ENCODE assay signal across 8 mouse cellular contexts in genomic region chr19:53311524-53312335, GRCm38 (mm10). TPM values are rescaled to one million over a fixed set of nuclear protein-coding genes. Genes with fewer than 3 reads are reported as not detected.
A peak's percentile ranks its signal among the peaks of the same experiment; 100 is the strongest.
DNase-seq lines count a peak whose midpoint lies in the region; ATAC-seq and TF ChIP-seq lines count a peak whose summit lies in the region.
"Had no signal": no experiment of that assay in that cellular context is flagged by ENCODE, and none has a peak within 500 bp of the region (broad histone marks: within the 10 kb centered on the region; RNA-seq: fewer than 3 reads in every experiment).

No protein-coding gene starts in this region.

- H3K4me1 ChIP-seq in G1E (ENCODE audit: insufficient read depth, low read depth, low read length) = peaks cover 44% of the 10 kb centered on the region
- H3K4me1 ChIP-seq in midbrain, embryonic 12.5 days = peaks cover 36% of the 10 kb centered on the region

- H3K4me3 ChIP-seq in G1E (ENCODE audit: low read depth, low read length) = peak overlapping the region; percentile 95
- H3K4me3 ChIP-seq in midbrain, embryonic 12.5 days = peak overlapping the region; percentile 95

- peak overlapping the region; percentile 95 for H3K27ac ChIP-seq in midbrain, embryonic 12.5 days (replicated peaks)

- no peaks in the 10 kb centered on the region for H3K9me3 ChIP-seq in G1E (replicated peaks)
- H3K9me3 ChIP-seq in midbrain, embryonic 12.5 days = no peaks in the 10 kb centered on the region

- no peak for ATAC-seq in G1E (ENCODE audit: extremely low read depth, insufficient number of reproducible peaks, low FRiP score, poor library complexity, severe bottlenecking)
- 0 out of 2 replicates have a peak, but pooled peaks have one; percentile 2 for ATAC-seq in erythroid progenitor cell, adult 5-6 weeks (replicated peaks; ENCODE audit: low FRiP score, poor library complexity, severe bottlenecking)
- no peak for ATAC-seq in midbrain, embryonic 12.5 days (ENCODE audit: low FRiP score, low read depth)

- H3K9ac ChIP-seq in midbrain, embryonic 12.5 days (replicated peaks) = peak overlapping the region; percentile 95

- intact Hi-C loops in heart, postnatal 14 days (cut with DNase I) = loop anchor here (2.0 to 5.0 kb wide), 4 partner anchors 17 to 119 kb away; no protein-coding TSS in a partner anchor

- H3K36me3 ChIP-seq in G1E (replicated peaks) = peaks cover 20% of the 10 kb centered on the region
- H3K36me3 ChIP-seq in midbrain, embryonic 12.5 days = no peaks in the 10 kb centered on the region

- TF ChIP-seq CTCF in G1E (IDR thresholded peaks at IDR 0.05; ENCODE audit: low read depth, low read length) = no peak

- under 1% methylated on average over 32 of the region's 37 CpGs for WGBS in midbrain, embryonic 12.5 days

- H3K27me3 ChIP-seq in G1E (ENCODE audit: insufficient read depth, low read length) = peaks cover 3% of the 10 kb centered on the region
- no peaks in the 10 kb centered on the region for H3K27me3 ChIP-seq in midbrain, embryonic 12.5 days

- peak; percentile 61 for DNase-seq in G1E (ENCODE audit: low spot score)
- peak; percentile 49 to 59 for DNase-seq in adrenal gland, postnatal 36 days
- peak; percentile 57 to 65 for DNase-seq in heart, postnatal 14 days
- peak; percentile 41 to 42 for DNase-seq in layer of hippocampus, postnatal 36 days
- DNase-seq in spleen, postnatal 4 days (ENCODE audit: low spot score in 2 of 2) = peak; percentile 50 to 81

- peak overlapping the region; percentile 95 for H3K4me2 ChIP-seq in midbrain, embryonic 12.5 days (replicated peaks)

RNA-seq across cellular contexts. Expression of gene Mxi1, which starts 1.4 kb away (rescaled TPM):
- 45.8 and 74.6 TPM in 2 replicates for total RNA-seq in G1E (2014; fragmentation: Nextera tagmentation)
- 43.0 and 47.1 TPM in 2 replicates for total RNA-seq in G1E (2017)
- polyA plus RNA-seq in G1E (2012) = 20.5 and 23.4 TPM in 2 replicates
- total RNA-seq in adrenal gland, postnatal 36 days (2021) = 10 to 100 TPM; 29.7 to 39.8 TPM
- 92.3 and 96.0 TPM in 2 replicates for total RNA-seq in erythroid progenitor cell, adult 5-6 weeks (2015; ENCODE audit: low replicate concordance)
- 167 and 196 TPM in 2 replicates for total RNA-seq in erythroid progenitor cell, adult 5-6 weeks (2017; ENCODE audit: low replicate concordance)
- 10 to 100 TPM; 37.0 to 40.7 TPM for total RNA-seq in heart, postnatal 14 days (2021)
- total RNA-seq in layer of hippocampus, postnatal 36 days (2021) = 10 to 100 TPM; 60.8 to 67.3 TPM
- 71.3 and 77.8 TPM in 2 replicates for polyA plus RNA-seq in midbrain, embryonic 12.5 days (2016; fragmentation: Nextera tagmentation; extraction: Ambion mirVana)

RNA-seq across cellular contexts. Expression of gene Gm10197, which starts 59.8 kb away (rescaled TPM):
- not detected in 2 replicates for total RNA-seq in G1E (2014; fragmentation: Nextera tagmentation)
- 6.6 TPM in 1 of 2 replicates, not detected in the other for total RNA-seq in G1E (2017)
- not detected in 2 replicates for polyA plus RNA-seq in G1E (2012)
- not detected for total RNA-seq in adrenal gland, postnatal 36 days (2021)
- not detected in 2 replicates for total RNA-seq in erythroid progenitor cell, adult 5-6 weeks (2015; ENCODE audit: low replicate concordance)
- not detected in 2 replicates for total RNA-seq in erythroid progenitor cell, adult 5-6 weeks (2017; ENCODE audit: low replicate concordance)
- not detected for total RNA-seq in heart, postnatal 14 days (2021)
- total RNA-seq in layer of hippocampus, postnatal 36 days (2021) = not detected
- polyA plus RNA-seq in midbrain, embryonic 12.5 days (2016; fragmentation: Nextera tagmentation; extraction: Ambion mirVana) = not detected in 2 replicates
- total RNA-seq: left cerebral cortex, adult 18-20 months had no signal
